Mouse (Mus musculus) stomach, postnatal 0 days (tissue): ENCODE measurements at regions not wholly inside any gene's neighbourhood (a gene's known extent, or its start where the extent isn't known, plus 50 kb on each side); places are given as distances from the start of the nearest gene placed in this dataset.
A peak's percentile ranks its signal among the peaks of the same experiment; 100 is the strongest.
"Not testable (repeated sequence)": the region's sequence is repeated elsewhere in the genome, so short reads cannot be mapped to it uniquely, and the experiment has no call there.

Experiments used
- CTCF ChIP-seq: IDR thresholded peaks from 2 replicates; pipeline ENCODE4 v1.5.1; 2016; ENCODE audit warnings: antibody characterized with exemption, low read depth, mild to moderate bottlenecking, moderate library complexity
- EP300 ChIP-seq: optimal IDR thresholded peaks from 2 replicates; pipeline ENCODE3; 2016; ENCODE audit warnings: antibody characterized with exemption

- TF ChIP-seq EP300: not testable (repeated sequence)
- TF ChIP-seq CTCF: peak; percentile 60
Observed at GRCm38 (mm10) chr14:52810275-52811127, 315.0 kb upstream of the Olfr1507 start.
